Mouse (Mus musculus) erythroblast, adult 5-6 weeks (primary cell): Measurements from ENCODE around the gene Gm11639. TPM values are rescaled to one million over a fixed set of nuclear protein-coding genes. Genes with fewer than 3 reads are reported as not detected.

Source experiments
- ATAC-seq: replicated peaks from 2 replicates; pipeline ENCODE4 v1.8.0; 2016; ENCODE audit warnings: moderate number of reproducible peaks, mild to moderate bottlenecking, moderate TSS enrichment, inconsistent platforms; ENCODE audit not compliant: poor library complexity, low FRiP score, severe bottlenecking
- total RNA-seq, 2 experiments: library from RNA; stranded (forward) in 1 of 2; stranded (reverse) in 1 of 2; fragments of 150-400 nt in 1 of 2; fragments of 200-764, 138-1000 nt in 1 of 2; gene quantifications; 2 replicates each; pipeline versions ENCODE4 v1.2.3 to v1.2.4; 2015 to 2017; ENCODE audit warnings: low replicate concordance in 2 of 2

Gm11639 gene
- total RNA-seq, 2 experiments from 2014 or later, result not detected

GRCm38 (mm10) chr11:105149353-105149752 lies 463.8 kb downstream of the Gm11639 start:
- ATAC-seq, result no peak

- no peak for ATAC-seq
Observed at GRCm38 (mm10) chr11:105149766-105150165, 464.3 kb downstream of the Gm11639 start.

- ATAC-seq, result 0 out of 2 replicates have a peak, but pooled peaks have one; percentile 24
Observed at GRCm38 (mm10) chr11:105150691-105151090, 465.2 kb downstream of the Gm11639 start.

- no peak for ATAC-seq
Observed at GRCm38 (mm10) chr11:105151226-105152016, 465.9 kb downstream of the Gm11639 start.

DNA sequence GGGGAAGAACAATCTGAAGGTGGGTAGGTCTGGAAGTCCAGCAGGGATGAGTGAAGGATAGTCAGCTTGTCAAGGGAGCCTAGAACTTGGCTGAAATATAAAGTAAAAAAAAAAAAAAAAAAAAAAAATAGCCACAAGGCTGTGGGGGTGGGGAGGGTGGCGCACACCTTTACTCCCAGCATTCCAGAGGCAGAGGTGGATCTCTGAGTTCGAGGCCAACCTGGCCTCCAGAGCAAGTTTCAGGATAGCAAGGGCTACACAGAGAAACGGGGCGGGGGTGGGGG lies 466.5 kb downstream of the Gm11639 start:
- ATAC-seq, result no peak

DNA sequence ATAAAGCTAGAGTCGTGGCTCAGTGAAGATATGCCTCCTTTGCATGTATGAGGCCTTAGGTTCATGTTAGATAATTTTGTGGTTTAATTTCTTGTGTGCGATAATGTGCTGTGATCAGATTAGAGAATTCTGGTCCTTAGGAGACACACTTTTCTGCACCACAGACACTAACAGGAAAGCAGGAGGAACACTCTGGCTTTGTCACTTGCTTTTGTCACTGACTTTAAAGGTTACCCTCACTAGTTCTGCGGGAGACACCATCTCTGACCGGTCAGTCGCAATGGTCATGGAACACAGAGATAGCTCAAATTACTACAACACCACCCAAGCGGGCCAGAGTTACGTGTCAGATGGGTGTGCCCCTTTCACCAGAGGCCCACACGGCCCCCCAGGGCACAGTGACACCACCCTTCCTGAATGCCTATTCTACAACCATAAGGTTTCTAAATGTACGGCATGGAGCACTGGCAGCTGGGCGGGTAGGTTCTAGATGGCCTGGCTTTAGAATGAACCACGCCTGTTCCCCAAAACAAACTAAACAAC lies 466.9 kb downstream of the Gm11639 start:
- ATAC-seq, result peak; percentile 62

DNA sequence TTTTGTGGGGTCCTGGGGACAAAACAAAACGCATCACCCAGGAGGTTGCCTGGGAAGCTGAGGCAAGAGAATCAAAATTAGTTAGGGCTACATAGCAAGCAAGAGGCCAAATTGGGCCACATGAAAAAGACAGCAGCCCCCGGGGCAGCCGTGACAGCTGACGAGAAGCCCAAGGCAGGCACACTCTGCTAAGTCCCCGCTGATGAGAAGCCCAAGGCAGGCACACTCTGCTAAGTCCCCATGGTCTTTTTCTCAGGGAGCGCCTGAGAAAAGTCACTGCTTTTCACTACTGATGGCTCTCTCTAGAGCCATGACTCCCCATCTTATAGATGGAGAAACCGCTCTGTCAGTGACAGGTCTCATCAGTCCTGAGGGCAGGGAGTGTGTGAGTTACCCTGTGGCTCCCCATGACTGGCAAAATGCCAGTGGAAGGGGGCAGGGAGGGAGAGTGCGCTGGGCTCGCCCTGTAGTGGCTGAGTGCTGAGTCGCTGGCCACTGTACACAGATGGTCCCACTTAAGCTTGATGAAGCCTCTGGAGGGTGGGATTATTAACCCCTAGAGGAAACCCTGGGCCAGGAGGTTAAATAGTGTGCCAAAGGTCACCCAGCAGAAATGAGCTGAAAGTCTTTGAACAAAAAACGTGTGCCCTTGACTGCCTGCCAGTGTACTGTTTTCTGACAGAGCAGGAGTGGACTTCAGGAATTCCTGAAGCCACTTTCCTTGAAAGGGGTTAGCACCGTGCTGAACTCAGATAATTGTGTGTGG lies 467.7 kb downstream of the Gm11639 start:
- ATAC-seq, result peak; percentile 66

GRCm38 (mm10) chr11:105155915-105156314 lies 470.4 kb downstream of the Gm11639 start:
- ATAC-seq, result no peak

GRCm38 (mm10) chr11:105156748-105157267 lies 471.3 kb downstream of the Gm11639 start:
- ATAC-seq, result no peak

DNA sequence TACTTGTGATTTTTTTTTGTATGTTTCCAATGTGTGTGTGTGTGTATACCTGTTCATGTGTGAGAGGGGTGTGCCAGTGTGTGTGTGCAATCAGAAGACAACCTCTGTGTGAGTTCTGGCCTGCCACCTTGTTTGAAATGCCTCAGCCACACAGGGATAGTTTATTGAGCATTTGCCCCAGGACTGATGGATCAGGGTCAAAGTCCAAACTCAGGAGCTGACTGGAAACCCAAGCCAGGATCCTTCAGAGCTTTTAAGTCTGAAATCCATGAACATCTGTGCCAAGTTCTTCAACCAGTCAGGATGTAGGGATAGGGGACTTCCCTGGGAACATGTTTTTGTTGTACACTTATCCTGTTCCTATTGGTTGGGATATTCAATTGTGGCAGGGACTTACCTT lies 472.5 kb downstream of the Gm11639 start:
- no peak for ATAC-seq

DNA sequence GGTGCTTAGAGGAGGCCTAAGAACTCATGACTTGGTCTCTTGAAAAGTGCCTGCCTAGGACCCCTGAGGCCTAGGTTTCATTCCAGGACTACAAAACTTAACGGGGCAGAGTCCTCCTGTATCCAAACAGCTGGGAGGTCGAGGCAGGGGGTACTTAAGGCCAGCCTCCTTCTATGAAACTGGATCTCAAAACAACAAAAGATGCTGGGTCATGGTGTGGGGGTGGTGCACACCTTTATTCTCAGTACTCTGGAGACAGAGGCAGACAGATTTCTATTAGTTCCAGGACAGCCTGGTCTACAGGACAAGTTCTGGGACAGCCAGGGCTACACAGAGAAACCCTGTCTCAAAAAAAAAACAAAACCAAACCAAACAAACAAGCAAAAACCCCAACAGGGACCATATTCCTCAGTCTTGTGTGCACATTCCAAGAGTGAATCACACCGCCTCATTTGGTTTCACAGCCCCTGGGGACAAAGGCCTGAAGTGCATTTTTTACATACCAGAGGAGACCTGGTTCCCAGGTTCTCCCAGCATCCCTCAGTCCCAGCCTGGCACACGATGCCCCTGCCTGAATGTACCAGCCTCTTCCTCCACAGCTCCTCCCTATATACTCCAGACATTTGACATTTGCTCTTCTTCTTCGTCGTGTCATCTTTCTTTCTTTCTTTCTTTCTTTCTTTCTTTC lies 474.3 kb downstream of the Gm11639 start:
- ATAC-seq, result no peak

- no peak for ATAC-seq
Observed at GRCm38 (mm10) chr11:105161411-105161810, 475.9 kb downstream of the Gm11639 start.

DNA sequence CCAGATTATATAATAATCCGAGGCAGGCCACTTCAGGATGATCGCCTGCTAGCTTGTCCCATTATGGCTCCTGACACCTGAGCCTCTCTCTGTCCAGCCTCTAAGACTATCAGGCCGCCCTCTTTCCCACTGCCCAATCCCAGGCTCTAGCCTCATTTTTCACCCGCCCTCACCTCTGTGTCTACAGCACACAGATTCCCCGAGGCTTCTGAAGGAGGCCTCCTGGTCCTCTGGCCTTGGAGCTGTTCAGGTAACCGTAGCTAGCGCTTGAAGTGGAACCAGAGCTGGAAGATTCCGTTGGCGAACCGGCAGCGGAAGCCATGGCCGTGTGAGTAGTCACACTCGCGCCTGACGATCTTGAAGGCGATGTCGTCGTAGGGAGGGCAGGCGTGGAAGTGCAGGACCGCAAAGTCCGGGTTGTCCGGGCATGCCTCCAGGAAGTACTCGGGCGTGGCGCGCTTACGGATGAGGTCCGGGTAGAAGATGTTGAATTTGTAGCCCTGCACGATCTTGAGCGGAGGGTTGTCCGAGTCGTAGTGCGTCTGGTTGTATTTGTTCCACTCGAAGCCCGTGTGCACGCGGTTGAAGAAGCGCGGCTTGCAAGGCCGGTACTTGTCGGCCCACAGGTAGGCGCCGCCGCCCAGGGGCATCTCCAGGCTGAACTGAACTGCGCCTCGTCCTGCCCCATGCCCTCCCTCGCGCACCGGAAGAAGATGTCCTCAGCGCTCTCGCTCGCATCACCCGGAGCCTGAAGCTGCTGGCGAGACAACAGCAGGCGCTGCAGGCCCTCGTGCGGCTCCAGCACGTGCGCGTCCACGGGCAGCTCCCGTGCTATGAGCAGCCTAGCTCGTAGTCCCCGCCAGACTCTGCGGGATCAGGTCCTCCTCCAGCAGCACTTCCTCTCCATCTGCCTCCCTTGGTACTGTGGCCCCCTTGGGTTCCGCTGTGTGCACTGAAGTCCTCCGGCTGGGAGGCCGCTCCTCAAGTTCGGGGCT lies 479.3 kb downstream of the Gm11639 start:
- peak; percentile 37; the same call in 1 of the 2 replicates for ATAC-seq

DNA sequence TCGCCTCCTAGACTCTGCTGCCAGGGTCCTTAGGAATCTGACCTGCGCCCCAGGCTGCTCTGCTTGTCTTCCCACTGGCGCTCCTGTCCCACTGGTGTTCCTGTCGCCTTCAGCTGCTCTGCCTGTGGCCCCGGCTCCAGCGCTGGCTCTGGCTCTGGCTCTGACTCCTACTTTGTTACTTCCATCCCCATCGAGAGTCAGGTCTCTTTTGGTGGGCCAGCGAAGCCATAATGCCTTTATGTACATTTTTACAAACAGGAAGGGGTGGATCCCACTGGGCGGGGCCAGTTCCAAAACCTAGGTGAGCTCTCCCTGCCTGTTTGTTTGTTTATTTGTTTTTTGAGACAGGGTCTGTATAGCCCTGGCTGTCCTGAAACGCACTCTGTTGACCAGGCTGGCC lies 481.3 kb downstream of the Gm11639 start:
- ATAC-seq, result no peak

Other genes starting within 250 kb of the Gm11639 start
- gene Kansl1, start 216.8 kb upstream of the Gm11639 start, total RNA-seq (2015; ENCODE audit: low replicate concordance), result 20.8 and 25.1 TPM in 2 replicates
- 20.6 TPM in 2 replicates for gene Kansl1, start 216.8 kb upstream of the Gm11639 start, total RNA-seq (2017; ENCODE audit: low replicate concordance)
- 32.6 and 41.5 TPM in 2 replicates for gene Cdc27, start 135.1 kb upstream of the Gm11639 start, total RNA-seq (2015; ENCODE audit: low replicate concordance)
- 23.7 and 28.3 TPM in 2 replicates for gene Cdc27, start 135.1 kb upstream of the Gm11639 start, total RNA-seq (2017; ENCODE audit: low replicate concordance)
- not detected in 2 replicates for gene Myl4, start 135.0 kb upstream of the Gm11639 start, total RNA-seq (2015; ENCODE audit: low replicate concordance)
- not detected in 2 replicates for gene Myl4, start 135.0 kb upstream of the Gm11639 start, total RNA-seq (2017; ENCODE audit: low replicate concordance)
- 0.84 and 4.2 TPM in 2 replicates for gene Itgb3, start 77.7 kb upstream of the Gm11639 start, total RNA-seq (2015; ENCODE audit: low replicate concordance)
- 3.0 and 3.1 TPM in 2 replicates for gene Itgb3, start 77.7 kb upstream of the Gm11639 start, total RNA-seq (2017; ENCODE audit: low replicate concordance)